Mouse (Mus musculus) heart, adult 2 months (tissue): ENCODE results near the gene Btbd9.

Source experiments
- CTCF ChIP-seq: fragments of 200-600 bp; IDR thresholded peaks from 2 replicates; pipeline ENCODE4 v1.8.1; 2022; ENCODE audit warnings: antibody characterized with exemption, mild to moderate bottlenecking, moderate library complexity
- EP300 ChIP-seq: fragments of 200-500 bp; IDR thresholded peaks from 2 replicates; pipeline ENCODE4 v1.6.1; 2011; ENCODE audit warnings: low read depth, low read length, control low read depth; ENCODE audit not compliant: insufficient read depth
- POLR2A ChIP-seq: fragments of 200-500 bp; IDR thresholded peaks from 2 replicates; pipeline ENCODE4 v1.6.1; 2011; ENCODE audit warnings: mild to moderate bottlenecking, low read depth, low read length, control low read depth; ENCODE audit not compliant: insufficient read depth

- TF ChIP-seq CTCF (no peak), POLR2A (no peak), EP300 (no peak)
These were observed 290.6 kb downstream of the Btbd9 start for GRCm38 (mm10) chr17:30285641-30286040.
